Mouse (Mus musculus): Measurements from ENCODE around the gene Yif1b. TPM values are rescaled to one million over a fixed set of nuclear protein-coding genes. Genes with fewer than 3 reads are reported as not detected.

The Yif1b gene
- polyA plus RNA-seq, 1 experiment from 2014 or later, result 143 TPM

GRCm38 (mm10) chr7:29271687-29272465 is 33.7 kb downstream of the Yif1b start:
- H3K36me3 ChIP-seq (ENCODE audit: insufficient read depth, low read length), result no peaks in the 10 kb centered on the region
- H3K9ac ChIP-seq (replicated peaks; ENCODE audit: low read length), result no peak overlapping the region
- peaks cover 33% of the 10 kb centered on the region for H3K4me1 ChIP-seq (ENCODE audit: insufficient read depth, low read length)
- H3K4me2 ChIP-seq (replicated peaks; ENCODE audit: low read depth, low read length), result no peak overlapping the region
- ATAC-seq (ENCODE audit: low FRiP score, low TSS enrichment), result no peak
- no peaks in the 10 kb centered on the region for H3K27me3 ChIP-seq (ENCODE audit: insufficient read depth, low read length)
- 47% methylated on average over 8 of the region's 8 CpGs for WGBS
- H3K9me3 ChIP-seq (ENCODE audit: low read length), result no peaks in the 10 kb centered on the region
- no peak overlapping the region for H3K4me3 ChIP-seq (ENCODE audit: low read length)
- peak overlapping the region; percentile 56 for H3K27ac ChIP-seq (ENCODE audit: low read length)

- peaks cover 21% of the 10 kb centered on the region for H3K4me1 ChIP-seq (ENCODE audit: insufficient read depth, low read length)
- H3K9ac ChIP-seq (replicated peaks; ENCODE audit: low read length), result no peak overlapping the region
- no peak overlapping the region for H3K4me3 ChIP-seq (ENCODE audit: low read length)
- WGBS, result 46% methylated on average over 5 of the region's 5 CpGs
- no peak for ATAC-seq (ENCODE audit: low FRiP score, low TSS enrichment)
- H3K27ac ChIP-seq (ENCODE audit: low read length), result peak overlapping the region; percentile 49; the same call in 1 of the 2 replicates
- no peaks in the 10 kb centered on the region for H3K36me3 ChIP-seq (ENCODE audit: insufficient read depth, low read length)
- H3K4me2 ChIP-seq (replicated peaks; ENCODE audit: low read depth, low read length), result no peak overlapping the region
- H3K9me3 ChIP-seq (ENCODE audit: low read length), result no peaks in the 10 kb centered on the region
- H3K27me3 ChIP-seq (ENCODE audit: insufficient read depth, low read length), result peaks cover 17% of the 10 kb centered on the region; the same call in 1 of the 2 replicates
These were observed 38.6 kb downstream of the Yif1b start for GRCm38 (mm10) chr7:29276715-29277114.

- H3K27me3 ChIP-seq (ENCODE audit: insufficient read depth, low read length), result peaks cover 24% of the 10 kb centered on the region; the same call in 1 of the 2 replicates
- no peak for ATAC-seq (ENCODE audit: low FRiP score, low TSS enrichment)
- 75% methylated on average over 4 of the region's 4 CpGs for WGBS
- H3K4me1 ChIP-seq (ENCODE audit: insufficient read depth, low read length), result peaks cover 24% of the 10 kb centered on the region
- H3K9ac ChIP-seq (replicated peaks; ENCODE audit: low read length), result no peak overlapping the region
- no peaks in the 10 kb centered on the region for H3K9me3 ChIP-seq (ENCODE audit: low read length)
- no peaks in the 10 kb centered on the region for H3K36me3 ChIP-seq (ENCODE audit: insufficient read depth, low read length)
- no peak overlapping the region for H3K4me2 ChIP-seq (replicated peaks; ENCODE audit: low read depth, low read length)
- no peak overlapping the region for H3K4me3 ChIP-seq (ENCODE audit: low read length)
- no peak overlapping the region for H3K27ac ChIP-seq (ENCODE audit: low read length)
These were observed 39.4 kb downstream of the Yif1b start for GRCm38 (mm10) chr7:29277510-29277909.

GRCm38 (mm10) chr7:29279261-29279660 is 41.1 kb downstream of the Yif1b start:
- Histone ChIP-seq H3K4me2 (replicated peaks; ENCODE audit: low read depth, low read length) (no peak overlapping the region), H3K36me3 (ENCODE audit: insufficient read depth, low read length) (no peaks in the 10 kb centered on the region), H3K9me3 (ENCODE audit: low read length) (no peaks in the 10 kb centered on the region), H3K9ac (replicated peaks; ENCODE audit: low read length) (no peak overlapping the region), H3K27me3 (ENCODE audit: insufficient read depth, low read length) (peaks cover 24% of the 10 kb centered on the region; the same call in 1 of the 2 replicates), H3K4me1 (ENCODE audit: insufficient read depth, low read length) (peaks cover 20% of the 10 kb centered on the region; the same call in 1 of the 2 replicates), H3K27ac (ENCODE audit: low read length) (no peak overlapping the region), H3K4me3 (ENCODE audit: low read length) (no peak overlapping the region)
- no peak for ATAC-seq (ENCODE audit: low FRiP score, low TSS enrichment)

DNA sequence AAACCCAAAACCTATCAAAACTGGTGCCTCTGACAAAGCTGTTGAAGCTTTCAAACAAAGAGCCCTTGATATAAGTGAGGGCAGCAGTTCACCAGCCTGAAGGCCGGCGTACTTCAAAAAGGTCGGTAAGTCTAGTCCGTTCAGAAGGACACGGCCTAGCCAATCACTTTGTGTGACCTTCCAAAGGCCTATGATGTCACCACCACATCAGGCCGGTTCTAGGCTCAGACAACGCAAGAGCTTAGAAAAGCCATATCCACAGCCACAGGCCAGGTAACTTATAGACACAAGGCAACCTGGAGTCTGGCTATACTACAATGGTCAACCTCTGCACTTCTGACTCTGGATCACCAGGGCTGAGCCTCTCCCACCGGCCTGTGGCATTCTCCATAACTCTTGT is 41.8 kb downstream of the Yif1b start:
- H3K27ac ChIP-seq (ENCODE audit: low read length), result no peak overlapping the region
- no peaks in the 10 kb centered on the region for H3K9me3 ChIP-seq (ENCODE audit: low read length)
- peaks cover 24% of the 10 kb centered on the region for H3K27me3 ChIP-seq (ENCODE audit: insufficient read depth, low read length)
- no peaks in the 10 kb centered on the region for H3K36me3 ChIP-seq (ENCODE audit: insufficient read depth, low read length)
- peaks cover 20% of the 10 kb centered on the region; the same call in 1 of the 2 replicates for H3K4me1 ChIP-seq (ENCODE audit: insufficient read depth, low read length)
- peak overlapping the region; percentile 77; the same call in 1 of the 2 replicates for H3K9ac ChIP-seq (replicated peaks; ENCODE audit: low read length)
- WGBS, result 78% methylated on average over 8 of the region's 8 CpGs
- peak overlapping the region; percentile 92 for H3K4me2 ChIP-seq (replicated peaks; ENCODE audit: low read depth, low read length)
- peak overlapping the region; percentile 70 for H3K4me3 ChIP-seq (ENCODE audit: low read length)
- ATAC-seq (ENCODE audit: low FRiP score, low TSS enrichment), result no peak

GRCm38 (mm10) chr7:29280801-29281200 is 42.7 kb downstream of the Yif1b start:
- peak overlapping the region; percentile 70 for H3K4me3 ChIP-seq (ENCODE audit: low read length)
- H3K4me2 ChIP-seq (replicated peaks; ENCODE audit: low read depth, low read length), result peak overlapping the region; percentile 92
- H3K36me3 ChIP-seq (ENCODE audit: insufficient read depth, low read length), result no peaks in the 10 kb centered on the region
- H3K9me3 ChIP-seq (ENCODE audit: low read length), result no peaks in the 10 kb centered on the region
- H3K4me1 ChIP-seq (ENCODE audit: insufficient read depth, low read length), result peaks cover 20% of the 10 kb centered on the region; the same call in 1 of the 2 replicates
- peak overlapping the region; percentile 77 for H3K9ac ChIP-seq (replicated peaks; ENCODE audit: low read length)
- 9% methylated on average over 13 of the region's 13 CpGs for WGBS
- peaks cover 24% of the 10 kb centered on the region for H3K27me3 ChIP-seq (ENCODE audit: insufficient read depth, low read length)
- no peak for ATAC-seq (ENCODE audit: low FRiP score, low TSS enrichment)
- no peak overlapping the region for H3K27ac ChIP-seq (ENCODE audit: low read length)

GRCm38 (mm10) chr7:29281201-29282073 is 43.3 kb downstream of the Yif1b start, which contains the start of gene Spint2:
Gene Spint2, minus strand, starts transcription at chr7:29281912.
- H3K9me3 ChIP-seq (ENCODE audit: low read length), result no peaks in the 10 kb centered on the region
- H3K36me3 ChIP-seq (ENCODE audit: insufficient read depth, low read length), result no peaks in the 10 kb centered on the region
- WGBS, result under 1% methylated on average over 73 of the region's 80 CpGs
- peaks cover 17% of the 10 kb centered on the region; the same call in 1 of the 2 replicates for H3K4me1 ChIP-seq (ENCODE audit: insufficient read depth, low read length)
- H3K9ac ChIP-seq (replicated peaks; ENCODE audit: low read length), result peak within 1 kb of the TSS; percentile 77
- peak within 1 kb of the TSS; percentile 70 for H3K4me3 ChIP-seq (ENCODE audit: low read length)
- H3K4me2 ChIP-seq (replicated peaks; ENCODE audit: low read depth, low read length), result peak within 1 kb of the TSS; percentile 92
- peak within 1 kb of the TSS; percentile 92 for H3K27ac ChIP-seq (ENCODE audit: low read length)
- ATAC-seq (ENCODE audit: low FRiP score, low TSS enrichment), result peak; percentile 91
- peaks cover 24% of the 10 kb centered on the region for H3K27me3 ChIP-seq (ENCODE audit: insufficient read depth, low read length)

DNA sequence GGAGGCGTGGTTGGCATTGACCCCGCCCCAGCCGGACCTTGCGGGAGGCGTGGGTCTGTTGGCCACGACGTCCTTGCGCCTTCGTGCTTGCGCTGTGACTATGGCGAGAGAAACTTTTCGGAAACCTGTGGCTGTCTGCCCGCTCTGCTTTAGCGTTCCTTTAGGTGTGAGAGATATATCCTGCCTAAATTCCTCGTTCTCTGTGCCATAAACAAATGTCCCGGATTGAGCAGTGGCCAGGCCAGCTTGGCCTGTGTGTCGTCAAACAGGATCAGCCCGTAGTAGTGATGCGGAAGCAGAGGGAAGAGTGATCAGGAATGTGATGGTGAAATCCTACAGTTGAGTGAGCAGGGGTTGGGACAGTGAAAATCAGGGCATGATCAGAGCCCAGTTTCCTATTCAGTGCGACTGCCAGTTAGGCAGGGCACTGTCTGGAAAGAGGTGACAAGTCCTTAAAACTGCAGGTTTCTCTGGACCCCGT is 44.0 kb downstream of the Yif1b start:
- ATAC-seq (ENCODE audit: low FRiP score, low TSS enrichment), result peak; percentile 55
- Histone ChIP-seq H3K9ac (replicated peaks; ENCODE audit: low read length) (peak overlapping the region; percentile 77), H3K9me3 (ENCODE audit: low read length) (no peaks in the 10 kb centered on the region), H3K4me3 (ENCODE audit: low read length) (peak overlapping the region; percentile 70), H3K27ac (ENCODE audit: low read length) (0 out of 2 replicates have a peak overlapping the region, but pooled peaks have one; percentile 26), H3K36me3 (ENCODE audit: insufficient read depth, low read length) (no peaks in the 10 kb centered on the region), H3K27me3 (ENCODE audit: insufficient read depth, low read length) (peaks cover 24% of the 10 kb centered on the region), H3K4me2 (replicated peaks; ENCODE audit: low read depth, low read length) (peak overlapping the region; percentile 92), H3K4me1 (ENCODE audit: insufficient read depth, low read length) (peaks cover 14% of the 10 kb centered on the region; the same call in 1 of the 2 replicates)
- 7% methylated on average over 21 of the region's 21 CpGs for WGBS

DNA sequence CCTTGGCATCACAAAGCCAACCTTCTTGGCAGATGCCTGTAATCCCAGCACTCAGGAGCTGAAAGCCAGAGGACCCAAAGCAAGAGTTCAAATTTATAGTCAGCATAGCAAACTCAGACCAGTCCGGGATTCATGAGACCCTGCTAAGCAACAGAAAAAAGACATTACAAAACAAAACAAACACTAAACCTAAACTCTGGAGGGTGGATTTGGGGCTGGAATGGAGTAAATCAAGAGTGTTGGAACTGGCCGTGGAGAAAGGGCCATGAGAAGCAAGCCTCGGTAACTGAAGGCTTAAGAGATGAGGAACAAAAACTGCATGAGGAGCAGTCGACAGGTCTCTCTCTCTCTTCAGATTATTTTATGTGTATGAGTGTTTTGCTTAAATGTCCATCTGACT is 45.7 kb downstream of the Yif1b start:
- H3K9ac ChIP-seq (replicated peaks; ENCODE audit: low read length), result no peak overlapping the region
- H3K4me1 ChIP-seq (ENCODE audit: insufficient read depth, low read length), result peaks cover 18% of the 10 kb centered on the region; the same call in 1 of the 2 replicates
- H3K4me3 ChIP-seq (ENCODE audit: low read length), result no peak overlapping the region
- no peaks in the 10 kb centered on the region for H3K36me3 ChIP-seq (ENCODE audit: insufficient read depth, low read length)
- peaks cover 27% of the 10 kb centered on the region for H3K27me3 ChIP-seq (ENCODE audit: insufficient read depth, low read length)
- H3K9me3 ChIP-seq (ENCODE audit: low read length), result no peaks in the 10 kb centered on the region
- no peak for ATAC-seq (ENCODE audit: low FRiP score, low TSS enrichment)
- 78% methylated on average over 4 of the region's 4 CpGs for WGBS
- H3K27ac ChIP-seq (ENCODE audit: low read length), result no peak overlapping the region
- H3K4me2 ChIP-seq (replicated peaks; ENCODE audit: low read depth, low read length), result no peak overlapping the region
